Mouse (Mus musculus): ENCODE data around the gene Amer3. TPM values are rescaled to one million over a fixed set of nuclear protein-coding genes. Genes with fewer than 3 reads are reported as not detected.

Gene Amer3
- polyA plus RNA-seq, 2 experiments: 0.06 TPM; not detected in 1

GRCm38 (mm10) chr1:34547074-34547473 is 32.4 kb upstream of the Amer3 start:
- Histone ChIP-seq H3K36me3 (ENCODE audit: control insufficient read depth, insufficient read depth, low read length) (no peaks in the 10 kb centered on the region), H3K9ac (ENCODE audit: low read depth, low read length, severe bottlenecking) (no peak overlapping the region), H3K9me3 (ENCODE audit: control insufficient read depth, low read length) (0 out of 2 replicates have a peak, but pooled peaks cover 4% of the 10 kb centered on the region), H3K27ac (replicated peaks; ENCODE audit: low read depth, low read length) (no peak overlapping the region), H3K4me2 (replicated peaks; ENCODE audit: low read depth, low read length, severe bottlenecking) (no peak overlapping the region), H3K4me3 (replicated peaks; ENCODE audit: low read length) (no peak overlapping the region), H3K4me1 (ENCODE audit: control insufficient read depth, insufficient read depth, low read length) (no peaks in the 10 kb centered on the region), H3K27me3 (ENCODE audit: control insufficient read depth, insufficient read depth, low read length) (no peaks in the 10 kb centered on the region)
- 86% methylated on average over 1 of the region's 1 CpGs for WGBS
- DNase-seq (ENCODE audit: low spot score): no peak
- TF ChIP-seq POLR2A (IDR thresholded peaks at IDR 0.05; ENCODE audit: borderline replicate concordance, extremely low read depth, insufficient read depth, insufficient read length): no peak
- ATAC-seq (ENCODE audit: low FRiP score, low read depth): no peak

GRCm38 (mm10) chr1:34553690-34554089 is 25.8 kb upstream of the Amer3 start:
- no peak for ATAC-seq (ENCODE audit: low FRiP score, low read depth)
- 97% methylated on average over 1 of the region's 1 CpGs for WGBS
- no peaks in the 10 kb centered on the region for H3K27me3 ChIP-seq (ENCODE audit: control insufficient read depth, insufficient read depth, low read length)

GRCm38 (mm10) chr1:34554275-34554674 is 25.2 kb upstream of the Amer3 start:
- no peak for TF ChIP-seq POLR2A (IDR thresholded peaks at IDR 0.05; ENCODE audit: borderline replicate concordance, extremely low read depth, insufficient read depth, insufficient read length)
- Histone ChIP-seq H3K4me3 (replicated peaks; ENCODE audit: low read length) (no peak overlapping the region), H3K27ac (replicated peaks; ENCODE audit: low read depth, low read length) (no peak overlapping the region), H3K27me3 (ENCODE audit: control insufficient read depth, insufficient read depth, low read length) (no peaks in the 10 kb centered on the region), H3K9me3 (ENCODE audit: control insufficient read depth, low read length) (no peaks in the 10 kb centered on the region), H3K36me3 (ENCODE audit: control insufficient read depth, insufficient read depth, low read length) (no peaks in the 10 kb centered on the region), H3K4me1 (ENCODE audit: control insufficient read depth, insufficient read depth, low read length) (no peaks in the 10 kb centered on the region), H3K4me2 (replicated peaks; ENCODE audit: low read depth, low read length, severe bottlenecking) (no peak overlapping the region), H3K9ac (ENCODE audit: low read depth, low read length, severe bottlenecking) (no peak overlapping the region)
- DNase-seq (ENCODE audit: low spot score): no peak
- ATAC-seq (ENCODE audit: low FRiP score, low read depth): no peak
- WGBS: 90% methylated on average over 7 of the region's 7 CpGs

More at GRCm38 (mm10) chr1:34553690-34554089, 25.8 kb upstream of the Amer3 start:
- H3K4me3 ChIP-seq (replicated peaks; ENCODE audit: low read length): no peak overlapping the region
- 0 out of 2 replicates have a peak, but pooled peaks cover 2% of the 10 kb centered on the region for H3K9me3 ChIP-seq (ENCODE audit: control insufficient read depth, low read length)
- no peak for DNase-seq (ENCODE audit: low spot score)
- TF ChIP-seq POLR2A (IDR thresholded peaks at IDR 0.05; ENCODE audit: borderline replicate concordance, extremely low read depth, insufficient read depth, insufficient read length): no peak
- H3K4me2 ChIP-seq (replicated peaks; ENCODE audit: low read depth, low read length, severe bottlenecking): no peak overlapping the region
- H3K4me1 ChIP-seq (ENCODE audit: control insufficient read depth, insufficient read depth, low read length): no peaks in the 10 kb centered on the region
- no peak overlapping the region for H3K9ac ChIP-seq (ENCODE audit: low read depth, low read length, severe bottlenecking)
- no peak overlapping the region for H3K27ac ChIP-seq (replicated peaks; ENCODE audit: low read depth, low read length)
- H3K36me3 ChIP-seq (ENCODE audit: control insufficient read depth, insufficient read depth, low read length): no peaks in the 10 kb centered on the region

GRCm38 (mm10) chr1:34560843-34561242 is 18.6 kb upstream of the Amer3 start, which contains the start of gene Prss40:
TSS of gene Prss40 (minus strand) at chr1:34560943.
- WGBS: 89% methylated on average over 14 of the region's 15 CpGs
- Histone ChIP-seq H3K9me3 (ENCODE audit: control insufficient read depth, low read length) (no peaks in the 10 kb centered on the region), H3K27me3 (ENCODE audit: control insufficient read depth, insufficient read depth, low read length) (no peaks in the 10 kb centered on the region), H3K4me3 (replicated peaks; ENCODE audit: low read length) (no peak within 1 kb of the TSS), H3K4me2 (replicated peaks; ENCODE audit: low read depth, low read length, severe bottlenecking) (no peak within 1 kb of the TSS), H3K9ac (ENCODE audit: low read depth, low read length, severe bottlenecking) (no peak within 1 kb of the TSS), H3K4me1 (ENCODE audit: control insufficient read depth, insufficient read depth, low read length) (no peaks in the 10 kb centered on the region), H3K36me3 (ENCODE audit: control insufficient read depth, insufficient read depth, low read length) (no peaks in the 10 kb centered on the region), H3K27ac (replicated peaks; ENCODE audit: low read depth, low read length) (no peak within 1 kb of the TSS)
- DNase-seq (ENCODE audit: low spot score) (no peak), ATAC-seq (ENCODE audit: low FRiP score, low read depth) (no peak)
- no peak for TF ChIP-seq POLR2A (IDR thresholded peaks at IDR 0.05; ENCODE audit: borderline replicate concordance, extremely low read depth, insufficient read depth, insufficient read length)

GRCm38 (mm10) chr1:34564383-34565045 is 14.9 kb upstream of the Amer3 start:
- Histone ChIP-seq H3K36me3 (ENCODE audit: control insufficient read depth, insufficient read depth, low read length) (no peaks in the 10 kb centered on the region), H3K27ac (replicated peaks; ENCODE audit: low read depth, low read length) (no peak overlapping the region), H3K4me1 (ENCODE audit: control insufficient read depth, insufficient read depth, low read length) (no peaks in the 10 kb centered on the region), H3K4me2 (replicated peaks; ENCODE audit: low read depth, low read length, severe bottlenecking) (no peak overlapping the region), H3K9ac (ENCODE audit: low read depth, low read length, severe bottlenecking) (no peak overlapping the region), H3K27me3 (ENCODE audit: control insufficient read depth, insufficient read depth, low read length) (no peaks in the 10 kb centered on the region), H3K4me3 (replicated peaks; ENCODE audit: low read length) (no peak overlapping the region), H3K9me3 (ENCODE audit: control insufficient read depth, low read length) (no peaks in the 10 kb centered on the region)
- ATAC-seq (ENCODE audit: low FRiP score, low read depth) (no peak), DNase-seq (ENCODE audit: low spot score) (no peak)
- TF ChIP-seq POLR2A (IDR thresholded peaks at IDR 0.05; ENCODE audit: borderline replicate concordance, extremely low read depth, insufficient read depth, insufficient read length): no peak
- WGBS: 76% methylated on average over 8 of the region's 8 CpGs

Data from limb, embryonic 14.5 days (tissue).